Mouse (Mus musculus) fibroblast of lung, adult 2 months (primary cell): ENCODE measurements at regions not wholly inside any gene's neighbourhood (a gene's known extent, or its start where the extent isn't known, plus 50 kb on each side); places are given as distances from the start of the nearest gene placed in this dataset.

Experiments used
- DNase-seq: peaks from one replicate; pipeline ENCODE4 v3.0.0-alpha.2; 2011; ENCODE audit warnings: low read depth

DNA sequence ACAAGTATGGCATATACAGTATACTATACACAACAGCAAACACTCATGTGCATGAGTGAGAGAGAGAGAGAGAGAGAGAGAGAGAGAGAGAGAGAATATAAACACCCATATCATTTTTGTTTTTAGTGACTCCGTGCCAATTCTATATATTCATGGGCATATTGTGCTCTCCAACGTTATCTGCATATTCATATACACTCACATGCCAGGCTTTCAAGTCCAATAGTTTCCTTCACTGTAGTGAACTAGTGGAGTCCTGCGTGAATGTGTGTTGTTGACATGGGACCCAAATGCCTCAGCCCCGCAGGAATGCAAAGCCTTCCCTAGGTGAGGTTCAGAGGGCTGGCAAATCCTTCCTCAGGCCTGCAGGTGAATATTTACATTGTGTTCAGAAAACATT lies 53.4 kb upstream of the Nab1 start:
- DNase-seq: no peak

DNA sequence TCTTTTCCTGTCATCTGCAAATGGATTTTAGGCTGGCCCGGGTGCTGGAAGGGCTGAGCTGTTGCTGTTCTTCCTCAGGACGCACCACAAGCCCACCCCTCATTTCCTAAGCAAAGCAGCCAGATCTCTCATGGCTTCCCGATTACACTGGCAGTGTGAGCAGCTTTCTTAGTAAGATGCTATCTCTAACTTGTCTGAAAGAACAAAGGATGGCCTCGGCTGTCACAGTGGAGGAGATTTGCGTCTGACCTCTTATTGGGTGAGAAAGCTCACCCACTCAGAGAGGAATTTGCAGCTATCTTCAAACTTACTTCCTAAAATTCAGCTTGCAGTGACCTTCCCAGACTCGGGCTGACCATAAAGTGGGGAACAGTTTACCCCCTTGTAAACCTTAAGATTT lies 64.7 kb upstream of the Nemp2 start:
- DNase-seq: no peak

DNA sequence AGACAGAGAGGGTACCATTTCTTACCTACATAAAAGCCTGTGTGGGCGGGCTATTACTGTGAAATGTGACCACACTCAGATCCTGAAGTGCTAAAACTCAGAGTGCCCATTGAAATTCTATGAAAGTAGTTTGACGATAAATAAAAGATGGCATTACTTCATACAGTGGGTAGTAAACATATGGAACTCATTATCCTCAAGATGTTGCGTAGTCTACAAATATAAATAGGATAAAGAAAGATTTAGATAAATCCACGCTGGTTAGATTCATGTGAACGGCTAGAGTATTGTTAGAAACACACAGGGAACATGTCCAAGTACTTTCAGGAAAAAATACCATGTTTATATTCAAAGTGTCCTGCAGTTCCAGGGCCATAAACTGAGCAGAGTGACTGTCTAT lies 58.8 kb upstream of the Nemp2 start:
- no peak for DNase-seq

DNA sequence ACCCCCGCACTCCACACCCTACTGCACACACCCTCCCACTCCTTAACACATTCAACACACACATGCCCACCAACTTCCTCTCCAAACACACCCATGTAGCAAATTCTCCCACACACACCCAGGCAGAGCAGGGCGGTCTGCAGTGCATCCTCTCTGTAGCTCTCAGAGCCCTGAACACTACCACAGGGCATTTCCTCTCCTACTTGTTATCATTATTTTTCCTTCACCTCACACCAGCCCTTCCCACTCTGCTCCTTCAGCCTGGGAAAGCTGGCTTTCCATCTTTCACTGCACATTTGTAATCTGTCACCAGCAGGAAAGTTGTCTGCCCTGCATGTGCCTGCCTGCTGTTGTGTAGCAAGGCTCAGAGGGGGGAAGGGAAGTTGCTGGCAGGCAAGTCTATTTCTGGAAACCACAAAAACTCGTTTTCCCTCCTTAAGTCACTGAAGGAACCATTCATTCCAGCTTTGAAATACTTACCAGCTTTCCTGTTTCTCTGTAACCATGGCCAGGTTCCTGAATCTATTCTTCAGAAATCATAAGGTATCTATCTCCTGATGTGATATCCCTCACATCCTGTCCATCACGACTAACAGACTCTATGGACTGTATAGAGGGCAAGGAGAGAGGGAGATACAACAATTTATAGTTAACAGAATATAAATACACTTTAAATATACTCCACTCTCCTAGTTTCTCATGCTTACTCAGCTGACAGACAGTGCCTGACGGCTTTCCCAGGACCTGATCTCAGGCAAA lies 52.0 kb upstream of the Nemp2 start:
- peak; percentile 98 for DNase-seq

DNA sequence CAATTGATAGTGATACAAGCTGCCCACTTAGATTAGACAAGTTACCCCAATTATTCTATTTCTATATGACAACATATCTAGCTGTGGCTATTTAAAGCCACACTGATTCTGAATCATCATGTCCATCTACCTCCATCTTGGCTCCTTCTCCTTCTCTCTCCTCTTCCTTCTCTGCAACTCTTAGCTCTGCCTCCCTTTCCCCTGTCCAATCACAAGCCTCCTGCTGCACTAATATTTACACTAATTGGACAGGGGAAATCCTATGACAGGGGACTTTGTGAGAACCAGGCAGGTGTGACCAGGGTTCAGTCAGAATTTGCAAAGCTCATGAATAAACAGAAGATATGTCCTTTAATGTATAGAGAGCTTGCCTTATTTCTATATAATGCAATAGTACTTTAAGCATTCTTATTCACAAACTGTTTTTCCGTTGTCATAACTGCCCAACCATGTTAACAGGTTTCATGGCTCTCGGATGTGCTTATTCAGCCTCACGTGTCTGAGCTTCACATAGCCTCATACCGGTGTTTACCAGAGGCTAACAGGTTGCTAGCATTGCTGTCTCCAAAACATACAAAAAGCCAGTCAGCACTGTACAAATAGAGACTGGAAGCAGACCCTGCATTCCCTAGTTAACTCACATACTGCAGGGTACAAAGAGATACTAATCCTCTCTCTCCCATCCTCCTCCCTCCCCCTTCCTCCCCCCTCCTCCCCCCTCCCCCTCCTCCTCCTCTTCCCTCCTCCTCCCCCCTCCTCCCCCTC lies 50.2 kb upstream of the Nemp2 start:
- DNase-seq: no peak
